Mouse (Mus musculus): ENCODE measurements at regions not wholly inside any gene's neighbourhood (a gene's known extent, or its start where the extent isn't known, plus 50 kb on each side); places are given as distances from the start of the nearest gene placed in this dataset.
A peak's percentile ranks its signal among the peaks of the same experiment; 100 is the strongest.

- Histone ChIP-seq H3K9me3 (ENCODE audit: control insufficient read depth, low read length) (no peaks in the 10 kb centered on the region), H3K4me3 (replicated peaks; ENCODE audit: low read length) (no peak overlapping the region), H3K36me3 (ENCODE audit: control insufficient read depth, insufficient read depth) (no peaks in the 10 kb centered on the region), H3K27me3 (replicated peaks; ENCODE audit: control insufficient read depth, insufficient read depth, low read length) (no peaks in the 10 kb centered on the region), H3K9ac (replicated peaks; ENCODE audit: low read depth, low read length) (no peak overlapping the region), H3K4me2 (ENCODE audit: low read length) (no peak overlapping the region), H3K27ac (ENCODE audit: low read length) (no peak overlapping the region), H3K4me1 (replicated peaks; ENCODE audit: control insufficient read depth, insufficient read depth, low read length) (no peaks in the 10 kb centered on the region)
- 96% methylated on average over 5 of the region's 5 CpGs for WGBS
- ATAC-seq = no peak
These were observed 106.5 kb upstream of the Mrps10 start for GRCm38 (mm10) chr17:47262141-47262540.

DNA sequence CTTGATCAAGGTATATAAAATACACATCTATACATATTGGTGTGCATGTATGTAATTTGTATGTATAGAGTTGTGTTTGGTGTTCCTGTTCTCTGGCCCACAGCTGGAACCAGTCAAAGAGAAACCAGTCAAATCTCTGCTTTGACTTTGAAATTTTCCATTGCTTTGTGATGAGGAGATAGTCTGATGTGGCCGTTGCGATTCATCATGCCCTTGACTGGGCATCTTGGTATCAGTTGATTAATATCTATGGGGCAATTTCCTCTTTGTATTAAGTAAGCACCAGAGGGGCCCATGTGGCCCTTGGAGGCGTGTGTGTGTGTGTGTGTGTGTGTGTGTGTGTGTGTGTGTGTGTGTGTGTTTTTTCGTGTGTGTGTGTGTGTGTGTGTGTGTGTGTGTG is 107.7 kb upstream of the Mrps10 start:
- Histone ChIP-seq H3K4me1 (replicated peaks; ENCODE audit: control insufficient read depth, insufficient read depth, low read length) (no peaks in the 10 kb centered on the region), H3K9me3 (ENCODE audit: control insufficient read depth, low read length) (no peaks in the 10 kb centered on the region), H3K9ac (replicated peaks; ENCODE audit: low read depth, low read length) (no peak overlapping the region), H3K36me3 (ENCODE audit: control insufficient read depth, insufficient read depth) (no peaks in the 10 kb centered on the region), H3K27me3 (replicated peaks; ENCODE audit: control insufficient read depth, insufficient read depth, low read length) (no peaks in the 10 kb centered on the region), H3K4me2 (ENCODE audit: low read length) (no peak overlapping the region), H3K4me3 (replicated peaks; ENCODE audit: low read length) (no peak overlapping the region), H3K27ac (ENCODE audit: low read length) (no peak overlapping the region)
- WGBS = 86% methylated on average over 4 of the region's 4 CpGs
- no peak for ATAC-seq

DNA sequence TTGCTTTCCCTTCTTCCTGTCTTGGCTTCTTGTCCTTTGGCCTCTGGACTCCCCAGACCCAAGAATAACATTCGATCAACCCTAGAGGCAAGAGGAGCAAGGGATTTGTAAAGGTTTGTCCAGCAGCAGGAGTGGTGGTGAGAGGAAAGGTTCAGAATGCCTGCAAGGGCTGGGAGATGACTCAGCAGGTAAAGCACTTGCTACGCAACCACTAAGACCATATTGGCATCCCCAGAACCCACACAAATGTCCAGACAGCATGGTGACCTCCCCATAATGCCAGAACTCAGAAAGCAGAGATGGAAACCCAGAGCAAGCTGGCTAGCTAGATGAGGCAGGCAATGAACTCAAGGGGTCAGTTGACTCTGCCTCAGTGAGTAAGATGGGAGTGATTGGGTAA is 110.4 kb upstream of the Mrps10 start:
- Histone ChIP-seq H3K9me3 (ENCODE audit: control insufficient read depth, low read length) (no peaks in the 10 kb centered on the region), H3K9ac (replicated peaks; ENCODE audit: low read depth, low read length) (no peak overlapping the region), H3K27me3 (replicated peaks; ENCODE audit: control insufficient read depth, insufficient read depth, low read length) (no peaks in the 10 kb centered on the region), H3K4me2 (ENCODE audit: low read length) (no peak overlapping the region), H3K36me3 (ENCODE audit: control insufficient read depth, insufficient read depth) (no peaks in the 10 kb centered on the region), H3K4me1 (replicated peaks; ENCODE audit: control insufficient read depth, insufficient read depth, low read length) (no peaks in the 10 kb centered on the region), H3K27ac (ENCODE audit: low read length) (no peak overlapping the region), H3K4me3 (replicated peaks; ENCODE audit: low read length) (no peak overlapping the region)
- no peak for ATAC-seq
- WGBS = 100% methylated on average over 2 of the region's 2 CpGs

- Histone ChIP-seq H3K4me3 (replicated peaks; ENCODE audit: low read length) (no peak overlapping the region), H3K27me3 (replicated peaks; ENCODE audit: control insufficient read depth, insufficient read depth, low read length) (no peaks in the 10 kb centered on the region), H3K36me3 (ENCODE audit: control insufficient read depth, insufficient read depth) (no peaks in the 10 kb centered on the region), H3K4me1 (replicated peaks; ENCODE audit: control insufficient read depth, insufficient read depth, low read length) (no peaks in the 10 kb centered on the region), H3K9me3 (ENCODE audit: control insufficient read depth, low read length) (no peaks in the 10 kb centered on the region), H3K27ac (ENCODE audit: low read length) (no peak overlapping the region), H3K4me2 (ENCODE audit: low read length) (no peak overlapping the region), H3K9ac (replicated peaks; ENCODE audit: low read depth, low read length) (no peak overlapping the region)
- 91% methylated on average over 8 of the region's 8 CpGs for WGBS
- no peak for ATAC-seq
These were observed 113.5 kb upstream of the Mrps10 start for GRCm38 (mm10) chr17:47255209-47255608.

DNA sequence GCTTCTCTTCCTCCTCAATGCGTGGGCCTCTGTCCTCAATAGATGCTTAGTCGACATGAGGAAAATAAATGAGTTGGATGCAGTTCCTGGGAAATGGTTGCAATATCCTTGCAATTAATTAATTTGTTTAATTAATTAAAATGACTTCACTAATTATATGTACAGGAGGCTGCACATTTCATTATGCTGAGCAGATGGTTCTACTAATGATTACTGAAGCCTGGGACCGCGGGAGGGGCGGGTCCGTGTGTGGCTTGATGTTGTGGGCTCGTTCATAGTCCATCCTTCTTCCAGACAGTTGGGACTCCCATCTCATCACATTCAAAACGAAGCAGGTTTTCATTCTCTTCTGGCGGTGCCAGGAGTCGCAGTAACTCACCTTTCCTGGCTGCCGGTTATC is 114.7 kb upstream of the Mrps10 start:
- Histone ChIP-seq H3K4me2 (ENCODE audit: low read length) (no peak overlapping the region), H3K4me1 (replicated peaks; ENCODE audit: control insufficient read depth, insufficient read depth, low read length) (no peaks in the 10 kb centered on the region), H3K36me3 (ENCODE audit: control insufficient read depth, insufficient read depth) (no peaks in the 10 kb centered on the region), H3K27me3 (replicated peaks; ENCODE audit: control insufficient read depth, insufficient read depth, low read length) (no peaks in the 10 kb centered on the region), H3K27ac (ENCODE audit: low read length) (no peak overlapping the region), H3K9ac (replicated peaks; ENCODE audit: low read depth, low read length) (no peak overlapping the region), H3K9me3 (ENCODE audit: control insufficient read depth, low read length) (no peaks in the 10 kb centered on the region), H3K4me3 (replicated peaks; ENCODE audit: low read length) (no peak overlapping the region)
- 51% methylated on average over 11 of the region's 11 CpGs for WGBS
- ATAC-seq = peak; percentile 65

DNA sequence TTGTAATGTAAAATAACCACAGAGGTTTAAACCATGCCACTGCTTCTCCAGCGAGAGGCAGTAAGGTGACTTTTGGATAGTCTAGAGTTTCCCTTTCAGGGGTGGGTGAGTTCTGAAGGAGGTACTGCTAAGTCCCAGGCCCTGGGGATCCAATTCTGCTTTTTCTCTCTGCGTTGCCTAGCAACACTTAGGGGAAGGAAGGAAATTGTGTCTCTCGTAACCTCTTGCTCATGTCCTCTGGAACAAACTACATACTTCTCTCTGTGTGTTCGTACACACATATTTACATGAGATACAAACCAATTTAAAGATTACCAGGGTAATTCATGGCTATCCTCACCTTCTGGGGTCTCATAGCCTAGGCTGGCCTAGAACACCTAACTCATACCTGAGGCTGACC is 118.7 kb upstream of the Mrps10 start:
- Histone ChIP-seq H3K9me3 (ENCODE audit: control insufficient read depth, low read length) (no peaks in the 10 kb centered on the region), H3K9ac (replicated peaks; ENCODE audit: low read depth, low read length) (no peak overlapping the region), H3K27me3 (replicated peaks; ENCODE audit: control insufficient read depth, insufficient read depth, low read length) (no peaks in the 10 kb centered on the region), H3K27ac (ENCODE audit: low read length) (no peak overlapping the region), H3K4me2 (ENCODE audit: low read length) (no peak overlapping the region), H3K4me3 (replicated peaks; ENCODE audit: low read length) (no peak overlapping the region), H3K4me1 (replicated peaks; ENCODE audit: control insufficient read depth, insufficient read depth, low read length) (no peaks in the 10 kb centered on the region), H3K36me3 (ENCODE audit: control insufficient read depth, insufficient read depth) (no peaks in the 10 kb centered on the region)
- no peak for ATAC-seq
- 72% methylated on average over 4 of the region's 4 CpGs for WGBS

GRCm38 (mm10) chr17:47249176-47249575 is 119.5 kb upstream of the Mrps10 start:
- Histone ChIP-seq H3K9ac (replicated peaks; ENCODE audit: low read depth, low read length) (no peak overlapping the region), H3K27ac (ENCODE audit: low read length) (no peak overlapping the region), H3K27me3 (replicated peaks; ENCODE audit: control insufficient read depth, insufficient read depth, low read length) (no peaks in the 10 kb centered on the region), H3K9me3 (ENCODE audit: control insufficient read depth, low read length) (no peaks in the 10 kb centered on the region), H3K4me1 (replicated peaks; ENCODE audit: control insufficient read depth, insufficient read depth, low read length) (no peaks in the 10 kb centered on the region), H3K4me3 (replicated peaks; ENCODE audit: low read length) (no peak overlapping the region), H3K36me3 (ENCODE audit: control insufficient read depth, insufficient read depth) (no peaks in the 10 kb centered on the region), H3K4me2 (ENCODE audit: low read length) (no peak overlapping the region)
- WGBS = 86% methylated on average over 9 of the region's 9 CpGs
- no peak for ATAC-seq

DNA sequence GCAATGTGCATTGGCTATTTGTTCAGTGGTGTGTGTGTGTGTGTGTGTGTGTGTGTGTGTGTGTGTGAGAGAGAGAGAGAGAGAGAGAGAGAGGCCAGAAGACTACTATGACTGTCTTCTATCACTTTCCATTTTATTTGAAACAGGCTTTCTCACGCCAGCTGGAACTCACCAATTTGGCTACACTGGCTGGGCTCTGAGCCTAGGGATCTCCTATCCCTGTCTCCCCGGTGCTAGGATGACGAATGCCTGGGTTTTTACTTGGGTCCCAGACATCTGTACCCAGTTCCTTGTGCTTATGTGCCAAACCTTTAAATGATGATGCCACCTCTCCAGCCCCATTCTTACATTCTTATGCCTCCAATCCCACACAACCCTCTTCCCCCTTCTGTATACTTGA is 120.6 kb upstream of the Mrps10 start:
- 0 out of 2 replicates have a peak, but pooled peaks have one; percentile 36 for ATAC-seq

DNA sequence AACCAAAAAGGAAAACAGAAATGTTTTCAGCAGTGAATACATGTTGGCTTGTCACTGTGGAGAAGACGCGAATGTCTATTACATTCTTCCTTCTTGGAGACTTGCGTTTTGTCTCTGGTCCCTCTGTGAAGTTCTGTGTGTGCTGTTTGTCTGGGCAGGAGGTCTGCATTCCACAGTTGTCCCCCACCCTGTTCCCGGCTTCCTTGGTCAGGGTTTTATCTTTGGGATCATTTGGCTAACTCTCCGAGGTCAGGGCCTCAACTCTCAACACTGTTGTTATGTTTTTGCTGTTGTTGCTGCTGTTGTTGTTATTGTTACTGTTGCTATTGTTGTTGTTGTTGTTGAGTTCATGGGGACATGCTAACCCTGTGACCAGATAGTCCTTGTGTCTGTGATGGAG is 121.2 kb upstream of the Mrps10 start:
- no peak for ATAC-seq

More for the DNA sequence above, 120.6 kb upstream of the Mrps10 start:
- no peaks in the 10 kb centered on the region for H3K9me3 ChIP-seq (ENCODE audit: control insufficient read depth, low read length)
- no peak overlapping the region for H3K4me3 ChIP-seq (replicated peaks; ENCODE audit: low read length)
- no peaks in the 10 kb centered on the region for H3K4me1 ChIP-seq (replicated peaks; ENCODE audit: control insufficient read depth, insufficient read depth, low read length)
- H3K27me3 ChIP-seq (replicated peaks; ENCODE audit: control insufficient read depth, insufficient read depth, low read length) = no peaks in the 10 kb centered on the region
- H3K27ac ChIP-seq (ENCODE audit: low read length) = no peak overlapping the region
- no peak overlapping the region for H3K9ac ChIP-seq (replicated peaks; ENCODE audit: low read depth, low read length)
- no peaks in the 10 kb centered on the region for H3K36me3 ChIP-seq (ENCODE audit: control insufficient read depth, insufficient read depth)
- WGBS = 72% methylated on average over 3 of the region's 3 CpGs
- H3K4me2 ChIP-seq (ENCODE audit: low read length) = no peak overlapping the region

GRCm38 (mm10) chr17:47246605-47247004 is 122.1 kb upstream of the Mrps10 start:
- no peak for ATAC-seq

More for the DNA sequence above, 121.2 kb upstream of the Mrps10 start:
- 88% methylated on average over 5 of the region's 5 CpGs for WGBS
- no peaks in the 10 kb centered on the region for H3K9me3 ChIP-seq (ENCODE audit: control insufficient read depth, low read length)
- no peak overlapping the region for H3K9ac ChIP-seq (replicated peaks; ENCODE audit: low read depth, low read length)
- H3K27ac ChIP-seq (ENCODE audit: low read length) = no peak overlapping the region
- no peaks in the 10 kb centered on the region for H3K36me3 ChIP-seq (ENCODE audit: control insufficient read depth, insufficient read depth)
- no peaks in the 10 kb centered on the region for H3K27me3 ChIP-seq (replicated peaks; ENCODE audit: control insufficient read depth, insufficient read depth, low read length)
- H3K4me1 ChIP-seq (replicated peaks; ENCODE audit: control insufficient read depth, insufficient read depth, low read length) = no peaks in the 10 kb centered on the region
- no peak overlapping the region for H3K4me2 ChIP-seq (ENCODE audit: low read length)
- no peak overlapping the region for H3K4me3 ChIP-seq (replicated peaks; ENCODE audit: low read length)

More at GRCm38 (mm10) chr17:47246605-47247004, 122.1 kb upstream of the Mrps10 start:
- no peaks in the 10 kb centered on the region for H3K9me3 ChIP-seq (ENCODE audit: control insufficient read depth, low read length)
- H3K4me3 ChIP-seq (replicated peaks; ENCODE audit: low read length) = no peak overlapping the region
- H3K27me3 ChIP-seq (replicated peaks; ENCODE audit: control insufficient read depth, insufficient read depth, low read length) = no peaks in the 10 kb centered on the region
- no peak overlapping the region for H3K27ac ChIP-seq (ENCODE audit: low read length)
- no peaks in the 10 kb centered on the region for H3K4me1 ChIP-seq (replicated peaks; ENCODE audit: control insufficient read depth, insufficient read depth, low read length)
- H3K9ac ChIP-seq (replicated peaks; ENCODE audit: low read depth, low read length) = no peak overlapping the region
- WGBS = 92% methylated on average over 8 of the region's 8 CpGs
- no peaks in the 10 kb centered on the region for H3K36me3 ChIP-seq (ENCODE audit: control insufficient read depth, insufficient read depth)
- no peak overlapping the region for H3K4me2 ChIP-seq (ENCODE audit: low read length)
